Mouse (Mus musculus): ENCODE measurements around the gene Ccdc87. TPM values are rescaled to one million over a fixed set of nuclear protein-coding genes. Genes with fewer than 3 reads are reported as not detected.
"Not testable (repeated sequence)": the region's sequence is repeated elsewhere in the genome, so short reads cannot be mapped to it uniquely, and the experiment has no call there.

The Ccdc87 gene
- polyA plus RNA-seq, 1 experiment from 2014 or later = 0.62 TPM

DNA sequence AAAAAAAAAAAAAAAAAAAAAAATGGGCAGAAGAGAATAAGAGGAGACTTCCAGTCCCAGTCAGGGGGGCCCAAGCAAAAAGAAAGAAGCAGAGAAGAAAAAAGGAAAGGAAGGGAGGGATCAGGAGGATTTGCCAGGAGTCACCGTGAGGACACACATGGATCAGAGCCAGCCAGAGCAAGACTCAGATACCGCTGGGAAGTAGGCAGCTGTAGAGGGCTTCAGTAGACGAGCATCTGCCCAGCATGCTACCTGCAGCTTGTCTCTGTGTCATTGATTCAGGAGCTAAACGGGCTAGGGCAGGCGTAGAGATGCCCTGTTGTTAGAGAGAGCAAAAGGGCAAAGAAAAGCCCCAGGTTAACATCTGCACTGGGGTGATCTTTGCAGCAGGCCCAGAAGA is 11.1 kb downstream of the Ccdc87 start:
- no peaks in the 10 kb centered on the region for H3K9me3 ChIP-seq (ENCODE audit: control insufficient read depth, low read length)
- no peak overlapping the region for H3K4me2 ChIP-seq (ENCODE audit: low read length)
- H3K4me3 ChIP-seq (replicated peaks; ENCODE audit: low read length) = no peak overlapping the region
- H3K27ac ChIP-seq (ENCODE audit: low read length) = no peak overlapping the region
- 0 out of 2 replicates have a peak, but pooled peaks cover 2% of the 10 kb centered on the region for H3K27me3 ChIP-seq (replicated peaks; ENCODE audit: control insufficient read depth, insufficient read depth, low read length)
- 41% methylated on average over 5 of the region's 5 CpGs for WGBS
- peaks cover 3% of the 10 kb centered on the region for H3K4me1 ChIP-seq (replicated peaks; ENCODE audit: control insufficient read depth, insufficient read depth, low read length)
- H3K9ac ChIP-seq (replicated peaks; ENCODE audit: low read depth, low read length) = no peak overlapping the region
- no peak for ATAC-seq
- H3K36me3 ChIP-seq (ENCODE audit: control insufficient read depth, insufficient read depth) = no peaks in the 10 kb centered on the region

DNA sequence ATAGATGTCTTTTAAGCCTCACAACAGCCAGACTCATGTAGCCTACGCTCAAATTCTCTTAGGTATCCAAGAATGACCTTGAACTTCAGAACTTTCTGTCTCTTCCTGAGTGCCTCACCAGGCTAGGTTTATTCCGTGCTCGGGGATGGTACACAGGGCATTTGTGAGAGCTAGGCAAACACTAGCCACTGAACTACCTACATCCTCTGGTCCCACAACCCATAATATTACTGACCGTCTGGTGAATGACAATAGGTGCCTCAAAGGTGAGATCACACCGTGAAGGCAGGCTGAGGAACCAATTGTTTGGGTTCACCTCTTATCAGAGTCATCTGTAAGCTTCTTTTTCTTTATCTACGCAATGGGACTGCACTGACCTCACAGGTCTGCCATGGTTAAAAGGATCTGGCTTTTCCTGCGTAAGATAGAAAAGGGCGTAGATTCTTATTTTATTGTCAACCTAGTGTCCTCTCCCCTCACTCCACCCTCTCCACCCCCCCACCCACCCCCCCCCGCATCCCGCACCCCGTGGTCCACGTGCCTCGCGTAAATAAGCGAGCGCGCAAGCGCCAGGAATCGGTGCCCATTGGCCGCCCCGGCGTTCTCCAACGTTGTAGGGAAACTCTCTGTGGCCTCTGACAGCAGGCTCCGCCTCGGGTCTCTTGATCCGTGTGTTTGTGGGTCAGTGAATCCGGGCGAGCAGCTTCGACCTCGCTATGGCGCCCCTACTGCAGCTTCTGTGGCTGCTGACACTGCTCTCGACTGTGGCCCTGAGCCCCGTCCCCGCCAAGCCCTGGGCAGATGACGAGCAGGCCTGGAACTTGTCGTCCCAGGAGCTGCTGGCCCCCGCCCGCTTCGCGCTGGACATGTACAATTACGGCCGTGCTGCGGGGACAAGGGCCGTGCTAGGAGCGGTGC is 15.6 kb downstream of the Ccdc87 start, which contains the start of gene Ctsf:
Gene Ctsf (plus strand): TSS at position 579 of the 918 bp plus-strand sequence.
- peak; percentile 88 for ATAC-seq
- H3K36me3 ChIP-seq (ENCODE audit: control insufficient read depth, insufficient read depth) = no peaks in the 10 kb centered on the region
- H3K4me2 ChIP-seq (ENCODE audit: low read length) = peak within 1 kb of the TSS; percentile 100
- H3K9ac ChIP-seq (replicated peaks; ENCODE audit: low read depth, low read length) = peak within 1 kb of the TSS; percentile 78
- no peaks in the 10 kb centered on the region for H3K9me3 ChIP-seq (ENCODE audit: control insufficient read depth, low read length)
- 4% methylated on average over 44 of the region's 45 CpGs for WGBS
- H3K27me3 ChIP-seq (replicated peaks; ENCODE audit: control insufficient read depth, insufficient read depth, low read length) = no peaks in the 10 kb centered on the region
- no peak within 1 kb of the TSS for H3K27ac ChIP-seq (ENCODE audit: low read length)
- peaks cover 8% of the 10 kb centered on the region for H3K4me1 ChIP-seq (replicated peaks; ENCODE audit: control insufficient read depth, insufficient read depth, low read length)
- peak within 1 kb of the TSS; percentile 74 for H3K4me3 ChIP-seq (replicated peaks; ENCODE audit: low read length)

DNA sequence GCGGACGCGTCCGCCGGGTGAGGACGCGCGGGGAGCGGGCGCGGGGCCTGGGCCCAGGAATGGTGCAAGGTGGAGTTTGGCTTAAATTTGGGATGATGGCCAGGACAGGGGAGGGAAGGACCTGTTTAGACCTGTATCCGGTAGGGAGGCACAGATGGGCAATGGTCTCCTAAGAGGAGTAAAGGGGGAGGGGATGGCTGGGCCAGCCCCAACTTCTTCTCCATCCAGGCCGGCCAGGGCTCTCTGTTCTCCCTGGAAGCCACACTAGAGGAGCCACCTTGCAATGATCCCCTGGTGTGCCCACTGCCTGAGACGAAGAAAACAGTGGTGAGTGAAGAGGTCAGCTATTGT is 16.3 kb downstream of the Ccdc87 start:
- Histone ChIP-seq H3K27ac (ENCODE audit: low read length) (no peak overlapping the region), H3K9me3 (ENCODE audit: control insufficient read depth, low read length) (no peaks in the 10 kb centered on the region), H3K4me2 (ENCODE audit: low read length) (peak overlapping the region; percentile 100), H3K4me1 (replicated peaks; ENCODE audit: control insufficient read depth, insufficient read depth, low read length) (peaks cover 8% of the 10 kb centered on the region), H3K4me3 (replicated peaks; ENCODE audit: low read length) (peak overlapping the region; percentile 74), H3K9ac (replicated peaks; ENCODE audit: low read depth, low read length) (peak overlapping the region; percentile 78), H3K27me3 (replicated peaks; ENCODE audit: control insufficient read depth, insufficient read depth, low read length) (no peaks in the 10 kb centered on the region), H3K36me3 (ENCODE audit: control insufficient read depth, insufficient read depth) (no peaks in the 10 kb centered on the region)
- 1% methylated on average over 14 of the region's 14 CpGs for WGBS
- peak; percentile 45 for ATAC-seq

DNA sequence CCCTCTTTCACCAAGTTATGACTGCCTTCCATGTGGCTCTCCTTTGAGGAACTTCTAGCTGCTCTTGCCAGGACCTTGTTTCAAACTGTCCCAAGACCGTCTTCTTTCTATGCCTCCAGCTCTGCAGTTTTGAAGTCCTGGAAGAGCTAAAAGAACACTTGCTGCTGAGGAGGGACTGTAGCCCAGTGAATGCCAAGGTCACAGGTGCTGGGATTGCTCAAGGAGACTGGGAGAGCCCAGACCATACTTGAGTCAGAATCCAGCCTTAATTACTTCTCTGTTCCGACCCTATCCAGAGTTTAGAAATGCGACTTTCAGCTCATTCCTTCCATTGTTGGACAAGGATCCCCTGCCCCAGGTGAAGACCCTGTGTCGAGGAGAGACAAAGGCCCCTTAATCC is 16.8 kb downstream of the Ccdc87 start:
- H3K4me3 ChIP-seq (replicated peaks; ENCODE audit: low read length) = no peak overlapping the region
- H3K27me3 ChIP-seq (replicated peaks; ENCODE audit: control insufficient read depth, insufficient read depth, low read length) = no peaks in the 10 kb centered on the region
- 61% methylated on average over 4 of the region's 4 CpGs for WGBS
- no peaks in the 10 kb centered on the region for H3K36me3 ChIP-seq (ENCODE audit: control insufficient read depth, insufficient read depth)
- peak overlapping the region; percentile 100 for H3K4me2 ChIP-seq (ENCODE audit: low read length)
- no peak overlapping the region for H3K27ac ChIP-seq (ENCODE audit: low read length)
- no peak for ATAC-seq
- no peak overlapping the region for H3K9ac ChIP-seq (replicated peaks; ENCODE audit: low read depth, low read length)
- H3K4me1 ChIP-seq (replicated peaks; ENCODE audit: control insufficient read depth, insufficient read depth, low read length) = peaks cover 8% of the 10 kb centered on the region
- no peaks in the 10 kb centered on the region for H3K9me3 ChIP-seq (ENCODE audit: control insufficient read depth, low read length)

DNA sequence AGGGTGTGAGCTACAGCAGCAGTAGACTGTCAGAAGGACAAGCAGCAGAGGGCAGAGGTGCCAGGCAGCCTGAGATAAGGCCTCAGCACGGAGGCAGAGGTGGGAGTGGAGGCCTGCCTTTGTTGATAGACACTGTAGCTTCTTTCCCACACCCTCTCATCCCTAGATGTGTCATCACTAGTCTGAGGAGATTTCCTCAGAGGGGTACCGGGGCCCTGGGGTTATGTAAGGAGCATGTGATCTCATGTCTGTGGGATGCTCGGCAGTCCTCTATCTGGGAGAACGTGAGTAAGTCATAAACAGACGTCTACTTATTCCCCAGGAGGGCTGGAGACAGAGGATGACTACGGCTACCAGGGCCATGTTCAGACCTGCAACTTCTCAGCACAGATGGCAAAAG is 19.9 kb downstream of the Ccdc87 start:
- Histone ChIP-seq H3K4me1 (replicated peaks; ENCODE audit: control insufficient read depth, insufficient read depth, low read length) (peaks cover 8% of the 10 kb centered on the region), H3K36me3 (ENCODE audit: control insufficient read depth, insufficient read depth) (no peaks in the 10 kb centered on the region), H3K27ac (ENCODE audit: low read length) (no peak overlapping the region), H3K9me3 (ENCODE audit: control insufficient read depth, low read length) (no peaks in the 10 kb centered on the region), H3K9ac (replicated peaks; ENCODE audit: low read depth, low read length) (no peak overlapping the region), H3K4me3 (replicated peaks; ENCODE audit: low read length) (no peak overlapping the region), H3K4me2 (ENCODE audit: low read length) (no peak overlapping the region), H3K27me3 (replicated peaks; ENCODE audit: control insufficient read depth, insufficient read depth, low read length) (no peaks in the 10 kb centered on the region)
- no peak for ATAC-seq
- WGBS = 88% methylated on average over 6 of the region's 6 CpGs

DNA sequence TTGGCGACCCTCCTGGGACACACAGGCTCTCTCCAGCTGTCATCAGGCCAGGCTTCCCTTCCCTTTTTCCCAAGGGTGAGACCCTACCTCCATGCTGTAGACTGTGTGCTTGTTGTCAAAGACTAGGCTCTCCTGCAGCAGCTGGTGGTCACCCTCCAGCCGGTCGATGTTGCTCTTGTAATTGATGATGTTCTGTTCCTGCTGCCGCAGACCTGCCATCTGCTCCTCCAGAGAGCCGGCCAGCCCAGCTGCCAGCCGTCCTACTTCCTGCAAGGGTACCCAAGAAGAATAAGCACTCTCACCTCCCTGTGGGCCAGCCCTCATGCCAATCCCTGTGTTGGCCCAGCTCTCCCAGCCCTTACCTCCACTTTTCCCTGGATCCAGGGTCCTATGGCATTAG is 23.9 kb downstream of the Ccdc87 start:
- 70% methylated on average over 6 of the region's 6 CpGs for WGBS
- Histone ChIP-seq H3K4me3 (replicated peaks; ENCODE audit: low read length) (no peak overlapping the region), H3K27me3 (replicated peaks; ENCODE audit: control insufficient read depth, insufficient read depth, low read length) (no peaks in the 10 kb centered on the region), H3K36me3 (ENCODE audit: control insufficient read depth, insufficient read depth) (no peaks in the 10 kb centered on the region), H3K27ac (ENCODE audit: low read length) (no peak overlapping the region), H3K4me1 (replicated peaks; ENCODE audit: control insufficient read depth, insufficient read depth, low read length) (0 out of 2 replicates have a peak, but pooled peaks cover 3% of the 10 kb centered on the region), H3K9me3 (ENCODE audit: control insufficient read depth, low read length) (no peaks in the 10 kb centered on the region), H3K9ac (replicated peaks; ENCODE audit: low read depth, low read length) (no peak overlapping the region), H3K4me2 (ENCODE audit: low read length) (no peak overlapping the region)
- no peak for ATAC-seq

DNA sequence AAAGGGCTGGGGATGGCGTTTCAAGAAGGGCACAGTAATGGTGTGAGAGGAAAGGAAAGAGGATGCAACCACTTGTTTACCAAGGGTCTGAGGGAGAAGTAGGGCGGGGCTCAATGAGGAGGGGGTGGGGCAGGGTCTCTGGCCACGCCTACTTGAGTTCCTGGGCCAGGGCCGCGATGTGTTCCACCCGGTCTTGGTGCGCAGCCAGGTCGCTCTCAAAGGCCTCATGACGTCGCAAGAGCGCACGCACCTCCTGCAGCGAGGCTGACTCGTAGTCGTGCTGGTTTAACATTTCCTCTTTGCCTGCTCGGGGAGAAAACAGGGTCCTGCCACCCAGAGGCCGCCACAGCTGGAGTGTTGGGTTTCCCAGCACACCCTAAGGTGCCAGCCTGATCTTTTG is 26.0 kb downstream of the Ccdc87 start:
- no peaks in the 10 kb centered on the region for H3K36me3 ChIP-seq (ENCODE audit: control insufficient read depth, insufficient read depth)
- H3K9me3 ChIP-seq (ENCODE audit: control insufficient read depth, low read length) = no peaks in the 10 kb centered on the region
- no peak overlapping the region for H3K9ac ChIP-seq (replicated peaks; ENCODE audit: low read depth, low read length)

DNA sequence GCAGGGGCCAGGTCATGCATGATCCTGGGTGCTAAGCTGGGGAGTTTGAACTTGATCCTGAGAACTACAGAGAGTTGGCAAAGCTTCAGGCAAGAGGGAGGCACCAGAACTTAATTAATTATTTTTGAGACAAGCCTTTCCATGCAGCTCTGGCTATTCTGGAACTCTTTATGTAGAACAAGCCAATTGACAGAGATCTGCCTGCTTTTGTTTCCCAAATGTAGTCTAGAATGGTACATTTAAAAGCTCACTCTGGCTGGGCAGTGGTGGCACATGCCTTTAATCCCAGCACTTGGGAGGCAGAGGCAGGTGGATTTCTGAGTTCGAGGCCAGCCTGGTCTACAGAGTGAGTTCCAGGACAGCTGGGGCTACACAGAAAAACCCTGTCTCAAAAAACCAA is 35.4 kb downstream of the Ccdc87 start:
- H3K9me3 ChIP-seq (ENCODE audit: control insufficient read depth, low read length); H3K9ac ChIP-seq (replicated peaks; ENCODE audit: low read depth, low read length); H3K27ac ChIP-seq (ENCODE audit: low read length); ATAC-seq; H3K27me3 ChIP-seq (replicated peaks; ENCODE audit: control insufficient read depth, insufficient read depth, low read length); H3K4me2 ChIP-seq (ENCODE audit: low read length); H3K36me3 ChIP-seq (ENCODE audit: control insufficient read depth, insufficient read depth); H3K4me3 ChIP-seq (replicated peaks; ENCODE audit: low read length): not testable (repeated sequence)
- WGBS = 100% methylated on average over 1 of the region's 1 CpGs
- peaks cover 13% of the 10 kb centered on the region for H3K4me1 ChIP-seq (replicated peaks; ENCODE audit: control insufficient read depth, insufficient read depth, low read length)

More for the DNA sequence above, 26.0 kb downstream of the Ccdc87 start:
- no peak overlapping the region for H3K27ac ChIP-seq (ENCODE audit: low read length)
- WGBS = 4% methylated on average over 17 of the region's 17 CpGs
- H3K27me3 ChIP-seq (replicated peaks; ENCODE audit: control insufficient read depth, insufficient read depth, low read length) = no peaks in the 10 kb centered on the region
- no peak for ATAC-seq
- peak overlapping the region; percentile 17; the same call in 1 of the 2 replicates for H3K4me2 ChIP-seq (ENCODE audit: low read length)
- 0 out of 2 replicates have a peak, but pooled peaks cover 3% of the 10 kb centered on the region for H3K4me1 ChIP-seq (replicated peaks; ENCODE audit: control insufficient read depth, insufficient read depth, low read length)
- no peak overlapping the region for H3K4me3 ChIP-seq (replicated peaks; ENCODE audit: low read length)

DNA sequence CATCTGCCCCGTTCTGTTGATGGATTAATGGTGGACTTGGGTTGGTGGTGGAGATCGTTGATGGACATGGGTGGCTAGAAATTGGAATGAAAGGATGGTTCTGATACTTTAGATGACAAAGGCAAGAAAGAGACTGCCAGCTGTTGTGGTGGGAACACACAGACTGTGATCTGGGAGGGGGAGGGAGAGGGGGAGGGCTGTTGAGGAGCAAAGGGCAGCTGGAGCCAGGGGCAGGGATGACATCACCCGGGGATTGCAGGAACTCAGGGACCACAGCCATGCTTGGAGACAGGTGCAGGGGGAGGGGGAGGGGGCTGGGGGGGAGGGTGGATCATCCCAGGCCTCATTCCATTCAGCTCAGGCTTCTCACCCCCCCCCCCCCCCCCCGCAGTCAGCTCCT is 37.1 kb downstream of the Ccdc87 start:
- Histone ChIP-seq H3K4me2 (ENCODE audit: low read length) (no peak overlapping the region), H3K36me3 (ENCODE audit: control insufficient read depth, insufficient read depth) (no peaks in the 10 kb centered on the region), H3K9me3 (ENCODE audit: control insufficient read depth, low read length) (no peaks in the 10 kb centered on the region), H3K4me1 (replicated peaks; ENCODE audit: control insufficient read depth, insufficient read depth, low read length) (peaks cover 15% of the 10 kb centered on the region), H3K27ac (ENCODE audit: low read length) (no peak overlapping the region), H3K27me3 (replicated peaks; ENCODE audit: control insufficient read depth, insufficient read depth, low read length) (peaks cover 6% of the 10 kb centered on the region; the same call in 1 of the 2 replicates), H3K9ac (replicated peaks; ENCODE audit: low read depth, low read length) (no peak overlapping the region), H3K4me3 (replicated peaks; ENCODE audit: low read length) (no peak overlapping the region)
- ATAC-seq = no peak
- WGBS = 65% methylated on average over 4 of the region's 4 CpGs

Data from forebrain, embryonic 16.5 days (tissue).